Mouse (Mus musculus): Measurements from ENCODE around the gene Ptk7. TPM values are rescaled to one million over a fixed set of nuclear protein-coding genes. Genes with fewer than 3 reads are reported as not detected.

Gene Ptk7
- total RNA-seq, 2 experiments from 2014 or later: 18.5 to 18.8 TPM

GRCm38 (mm10) chr17:46550904-46551303 lies 78.4 kb downstream of the Ptk7 start:
- intact Hi-C loops (cut with DNase I): loop anchor here (5.0 kb wide), 1 partner anchor 96 kb away; the partner anchor contains the start of genes Klc4 and Mrpl2
- DNase-seq (ENCODE audit: extremely low spot score in 1 of 2, low spot score in 2 of 2): no peak

- no peak for DNase-seq (ENCODE audit: extremely low spot score in 1 of 2, low spot score in 2 of 2)
- intact Hi-C loops (cut with DNase I): loop anchor here (5.0 kb wide), 2 partner anchors 78 to 98 kb away; partner anchors contain the start of genes Klc4, Mrpl2 and Ptk7
Measured at GRCm38 (mm10) chr17:46549642-46550041, 79.7 kb downstream of the Ptk7 start.

DNA sequence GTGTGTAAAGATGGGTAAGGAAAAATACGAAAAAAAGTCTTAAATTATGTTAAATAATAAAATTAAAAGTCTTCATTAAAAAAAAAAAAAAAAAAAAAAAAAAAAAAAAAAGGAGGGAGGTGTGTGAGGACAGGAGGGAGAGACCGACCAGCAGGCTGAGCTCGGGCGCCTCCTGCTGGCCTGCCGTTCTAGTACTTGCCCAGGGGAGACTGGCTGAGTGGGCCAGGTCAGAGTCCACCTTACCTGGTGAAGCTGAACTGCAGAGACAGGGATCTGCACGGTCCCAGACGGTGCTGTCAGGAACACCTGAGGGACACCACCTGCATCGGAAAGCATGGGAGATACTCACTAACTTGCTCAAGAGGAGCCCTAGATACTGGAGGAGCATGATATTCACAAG lies 80.1 kb downstream of the Ptk7 start:
- intact Hi-C loops (cut with DNase I): loop anchor here (5.0 kb wide), 1 partner anchor 78 kb away; the partner anchor contains the start of gene Ptk7
- peak in 1 of 2 experiments; percentile 76 for DNase-seq (ENCODE audit: extremely low spot score in 1 of 2, low spot score in 2 of 2)

DNA sequence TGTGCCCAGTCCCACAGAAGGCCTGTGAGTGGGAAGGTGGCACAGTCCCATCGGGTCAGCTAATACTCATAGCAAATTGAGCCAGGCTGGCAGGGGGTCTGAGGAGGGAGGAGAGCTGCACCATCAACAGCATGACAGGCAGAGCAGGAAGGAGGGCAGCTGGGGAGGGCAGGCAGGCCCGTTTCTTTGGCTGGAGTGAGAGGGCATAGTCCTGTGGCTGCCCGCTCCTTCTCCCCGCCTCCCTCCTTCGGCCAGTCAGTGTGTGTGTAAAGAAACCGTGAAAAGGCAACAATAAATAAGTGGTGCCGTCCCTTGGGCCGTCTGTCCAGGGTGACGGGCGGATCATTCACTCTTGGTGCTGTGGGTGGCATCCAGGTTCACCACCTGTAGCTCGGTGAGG lies 80.6 kb downstream of the Ptk7 start:
- DNase-seq (ENCODE audit: extremely low spot score in 1 of 2, low spot score in 2 of 2): no peak
- intact Hi-C loops (cut with DNase I): loop anchor here (5.0 kb wide), 1 partner anchor 79 kb away; the partner anchor contains the start of gene Ptk7

DNA sequence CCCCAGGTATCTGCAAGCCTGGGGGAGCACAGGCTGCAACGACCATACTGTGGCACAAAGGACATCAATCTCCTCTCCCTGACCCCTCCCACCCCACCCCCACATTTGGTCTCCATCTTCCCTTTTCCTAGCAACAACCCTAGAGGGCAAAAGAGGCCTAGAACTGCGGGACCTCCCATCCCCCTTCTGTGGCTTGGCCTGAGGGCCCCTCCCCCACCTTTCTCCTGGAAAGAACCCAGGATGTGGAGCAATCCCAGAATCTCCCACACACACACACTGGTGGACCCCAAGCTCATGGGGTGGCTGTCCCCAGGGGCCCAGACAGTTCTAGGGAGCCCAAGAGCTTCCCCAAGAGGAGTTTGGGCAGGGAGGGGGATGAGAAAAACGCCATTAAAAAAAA lies 81.4 kb downstream of the Ptk7 start:
- no peak for DNase-seq (ENCODE audit: extremely low spot score in 1 of 2, low spot score in 2 of 2)
- intact Hi-C loops (cut with DNase I): loop anchor here (5.0 kb wide), 1 partner anchor 79 kb away; the partner anchor contains the start of gene Ptk7

DNA sequence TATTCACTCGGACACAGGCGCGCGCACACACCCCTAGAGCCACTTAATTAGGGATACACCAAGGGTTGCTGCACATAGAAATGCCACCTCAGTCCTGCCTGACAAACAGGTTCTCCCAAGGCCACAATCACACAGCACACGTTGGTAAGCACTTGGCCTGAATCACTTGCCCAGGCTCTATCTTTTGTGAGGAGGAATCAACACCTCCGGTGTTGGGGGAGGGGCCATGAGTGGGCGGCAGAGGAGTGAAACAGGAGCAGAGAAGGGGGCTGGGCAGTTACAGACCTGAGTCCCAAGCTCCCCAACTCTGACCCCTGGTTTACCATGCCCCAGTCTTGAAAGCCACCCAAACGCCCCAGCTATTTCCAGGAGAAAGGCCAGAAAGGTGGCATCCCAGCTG lies 82.3 kb downstream of the Ptk7 start:
- peak in 1 of 2 experiments; percentile 61 for DNase-seq (ENCODE audit: extremely low spot score in 1 of 2, low spot score in 2 of 2)
- intact Hi-C loops (cut with DNase I): loop anchor here (5.0 kb wide), 1 partner anchor 80 kb away; the partner anchor contains the start of gene Ptk7

GRCm38 (mm10) chr17:46546591-46546990 lies 82.7 kb downstream of the Ptk7 start:
- intact Hi-C loops (cut with DNase I): loop anchor here (5.0 kb wide), 1 partner anchor 81 kb away; the partner anchor contains the start of gene Ptk7

GRCm38 (mm10) chr17:46545813-46546564 lies 83.3 kb downstream of the Ptk7 start, which contains the start of gene Cul9:
Cul9 (minus strand) TSS chr17:46546388.
- peak; percentile 83 to 89 for DNase-seq (ENCODE audit: extremely low spot score in 1 of 2, low spot score in 2 of 2)
- intact Hi-C loops (cut with DNase I): loop anchor here (5.0 kb wide), 1 partner anchor 81 kb away; the partner anchor contains the start of gene Ptk7

More at GRCm38 (mm10) chr17:46546591-46546990, 82.7 kb downstream of the Ptk7 start:
- DNase-seq (ENCODE audit: extremely low spot score in 1 of 2, low spot score in 2 of 2): no peak

DNA sequence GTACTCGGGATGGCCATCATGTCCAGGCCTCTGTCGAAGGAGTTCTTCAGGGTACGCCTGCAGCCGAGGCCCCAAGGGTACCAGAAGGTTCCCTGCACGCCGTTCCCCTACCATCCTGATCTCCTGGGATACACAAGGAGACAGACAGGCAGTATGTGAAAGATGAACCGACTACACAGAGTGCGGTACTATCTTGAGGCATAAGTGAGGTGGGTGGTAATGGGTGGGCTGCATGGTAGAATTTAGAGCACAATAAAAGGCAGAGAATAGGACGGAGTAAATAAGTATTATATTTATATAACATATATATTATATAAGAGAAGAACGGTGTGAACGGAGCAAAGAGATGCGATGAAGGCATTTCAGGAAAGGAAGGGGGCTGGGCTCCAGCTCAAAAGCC lies 85.6 kb downstream of the Ptk7 start:
- no peak for DNase-seq (ENCODE audit: extremely low spot score in 1 of 2, low spot score in 2 of 2)

GRCm38 (mm10) chr17:46525579-46526307 lies 103.6 kb downstream of the Ptk7 start:
- intact Hi-C loops (cut with DNase I): no loop called here

More for the DNA sequence above, 85.6 kb downstream of the Ptk7 start:
- intact Hi-C loops (cut with DNase I): no loop called here

GRCm38 (mm10) chr17:46525065-46525464 lies 104.2 kb downstream of the Ptk7 start:
- intact Hi-C loops (cut with DNase I): no loop called here
- no peak for DNase-seq (ENCODE audit: extremely low spot score in 1 of 2, low spot score in 2 of 2)

More at GRCm38 (mm10) chr17:46525579-46526307, 103.6 kb downstream of the Ptk7 start:
- DNase-seq (ENCODE audit: extremely low spot score in 1 of 2, low spot score in 2 of 2): peak; percentile 42 to 84

DNA sequence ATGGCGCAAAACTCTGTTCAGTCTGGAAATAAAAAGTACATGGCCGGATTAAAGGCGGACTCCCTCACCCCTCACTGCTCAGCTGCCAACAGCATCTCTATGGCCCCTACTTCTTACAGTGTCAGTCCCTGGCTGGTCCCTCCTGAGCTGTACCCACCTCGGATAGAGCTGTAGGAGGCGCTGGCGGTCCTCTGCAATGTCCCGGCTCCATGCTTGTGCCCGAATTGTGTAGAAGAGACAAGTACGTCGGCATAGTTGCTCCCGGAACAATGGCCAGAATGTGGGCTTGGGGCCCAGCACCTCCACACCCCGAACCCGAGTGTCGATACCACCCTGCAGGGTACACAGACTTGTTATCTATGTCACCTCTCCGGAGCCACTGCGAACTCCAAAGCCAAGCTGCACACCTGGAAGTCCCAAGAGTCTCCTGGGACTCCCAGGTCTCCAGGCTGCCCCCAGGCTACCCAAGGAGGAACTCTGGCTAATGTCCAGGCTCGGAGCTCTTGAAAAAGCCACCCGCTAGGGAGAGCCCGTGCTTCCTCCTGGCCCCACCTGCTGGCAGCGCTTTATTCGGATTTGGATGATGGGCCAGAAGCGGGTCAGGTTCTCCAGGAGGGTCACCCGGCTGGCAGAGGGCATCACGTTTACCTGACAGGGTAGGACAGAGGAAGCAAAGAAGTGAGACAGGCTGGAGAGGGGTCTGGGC lies 107.2 kb downstream of the Ptk7 start:
- intact Hi-C loops (cut with DNase I): no loop called here
- no peak for DNase-seq (ENCODE audit: extremely low spot score in 1 of 2, low spot score in 2 of 2)

DNA sequence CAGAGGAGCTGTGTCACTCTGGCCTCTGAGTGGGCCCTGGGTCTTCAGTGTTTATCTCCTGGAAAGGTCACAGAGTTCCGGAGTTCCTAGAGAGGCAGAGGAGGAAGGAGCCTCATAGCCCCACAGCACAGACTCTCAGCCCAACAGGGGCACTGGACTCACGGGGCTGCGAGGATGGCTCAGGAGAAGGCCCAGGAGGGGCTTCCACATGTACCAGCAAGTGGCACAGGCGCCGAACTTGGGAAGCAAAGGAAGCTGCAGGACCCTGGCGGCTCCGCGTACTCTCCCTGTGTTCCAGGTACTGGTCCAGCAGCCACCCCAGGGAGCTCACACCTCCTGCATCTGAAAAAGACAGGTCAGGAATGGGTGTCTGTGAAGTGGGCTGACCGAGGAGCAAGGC lies 108.1 kb downstream of the Ptk7 start:
- intact Hi-C loops (cut with DNase I): no loop called here
- DNase-seq (ENCODE audit: extremely low spot score in 1 of 2, low spot score in 2 of 2): no peak

DNA sequence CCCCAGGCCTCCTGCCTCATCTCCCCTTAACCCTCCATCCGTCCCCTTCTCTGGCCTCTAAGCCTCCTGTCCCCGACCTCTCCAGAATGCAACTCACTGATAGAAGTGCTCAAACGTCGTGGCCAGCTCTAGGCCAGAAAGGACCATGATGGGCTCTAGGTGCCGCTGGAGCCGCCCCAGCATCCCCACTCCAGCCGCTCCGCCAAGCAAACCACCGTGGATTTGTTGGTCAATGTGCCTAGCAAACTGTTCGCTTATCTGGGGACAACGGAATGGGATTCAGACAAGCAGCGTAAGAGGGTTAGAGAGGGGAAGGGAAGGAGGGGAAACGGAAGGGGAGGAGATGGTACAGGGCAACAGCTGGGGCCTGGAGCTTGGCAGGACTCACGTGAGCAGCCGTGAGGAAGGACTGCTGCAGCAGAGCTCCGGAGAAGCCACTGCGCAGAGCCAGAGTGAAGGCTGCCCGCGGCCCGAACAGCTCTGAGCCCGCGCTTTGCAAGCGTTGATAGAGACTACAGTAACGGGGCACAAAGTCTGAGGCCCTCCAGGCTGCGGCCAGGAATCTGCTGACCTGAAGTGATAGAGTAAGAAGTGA lies 108.8 kb downstream of the Ptk7 start:
- intact Hi-C loops (cut with DNase I): no loop called here
- DNase-seq (ENCODE audit: extremely low spot score in 1 of 2, low spot score in 2 of 2): no peak

DNA sequence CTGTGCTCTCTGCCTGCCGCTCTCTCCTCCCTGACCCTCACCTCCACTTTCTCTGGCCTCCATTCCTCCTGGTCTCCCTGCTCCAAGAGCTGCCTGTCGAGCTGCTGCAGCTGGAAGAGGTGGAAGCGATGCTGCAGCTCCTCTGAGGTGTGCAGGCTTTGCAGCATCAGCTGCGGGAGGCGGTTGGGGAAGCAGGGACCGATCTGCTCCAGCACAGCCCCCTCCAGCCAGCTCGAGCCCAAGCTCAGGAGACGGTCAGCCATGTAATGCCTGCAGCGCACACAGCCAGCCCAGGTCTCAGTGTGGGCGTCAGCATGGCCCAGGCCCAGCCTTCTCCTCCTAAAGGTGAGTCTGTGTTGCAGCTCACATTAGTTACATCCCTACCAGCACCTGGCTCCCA lies 109.3 kb downstream of the Ptk7 start:
- no peak for DNase-seq (ENCODE audit: extremely low spot score in 1 of 2, low spot score in 2 of 2)
- intact Hi-C loops (cut with DNase I): no loop called here
